Mouse (Mus musculus): Measurements from ENCODE around the gene Zyg11a. TPM values are rescaled to one million over a fixed set of nuclear protein-coding genes. Genes with fewer than 3 reads are reported as not detected.
"Not testable (repeated sequence)": the region's sequence is repeated elsewhere in the genome, so short reads cannot be mapped to it uniquely, and the experiment has no call there.

The Zyg11a gene
- polyA plus RNA-seq (2017; shearing (Covaris generic)) = not detected

DNA sequence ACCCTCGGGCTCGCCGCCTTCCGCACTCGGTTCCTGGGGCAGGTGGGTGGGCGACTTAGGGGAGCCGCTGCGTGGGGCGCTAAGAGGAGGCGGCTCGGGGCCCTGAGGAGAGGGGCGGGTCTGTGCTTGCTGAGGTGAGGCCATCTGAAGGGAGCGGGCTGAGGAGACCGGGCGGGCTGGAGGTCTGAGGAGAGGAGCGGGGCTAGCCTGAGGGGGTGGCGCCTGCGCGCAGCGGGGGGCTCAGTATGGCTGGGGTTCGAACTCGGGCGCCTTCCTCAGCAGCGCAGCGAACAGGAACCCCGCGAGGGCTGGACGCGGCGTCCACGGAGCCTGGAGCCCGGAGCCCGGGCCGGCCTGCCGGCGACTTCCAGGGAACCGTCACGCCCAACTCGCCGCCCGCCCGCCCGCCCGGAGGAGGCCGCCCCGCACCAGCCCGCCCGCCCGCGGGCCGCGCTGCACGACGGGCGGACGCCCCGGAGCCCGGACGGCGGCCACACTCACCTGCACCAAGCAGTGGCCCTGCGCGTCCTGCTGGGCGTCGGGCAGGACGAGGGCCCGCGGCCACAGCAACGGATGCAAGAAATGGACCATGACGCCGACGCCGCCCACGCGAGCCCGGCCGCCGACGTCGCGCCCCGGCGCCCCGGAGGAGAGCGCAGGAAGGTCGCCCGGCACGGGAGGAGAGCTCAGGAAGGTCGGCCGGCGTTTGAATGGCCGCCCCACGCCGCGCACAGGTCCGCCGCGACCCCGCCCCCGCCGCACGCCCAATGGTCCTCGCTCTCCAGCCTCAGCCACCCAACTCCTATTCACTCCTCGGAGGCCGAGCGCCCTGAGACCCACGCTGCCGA is at the start of gene Zyg11a:
Gene Zyg11a, minus strand, starts transcription at position 717 of the 848 bp plus-strand sequence.
- no peak for ATAC-seq

DNA sequence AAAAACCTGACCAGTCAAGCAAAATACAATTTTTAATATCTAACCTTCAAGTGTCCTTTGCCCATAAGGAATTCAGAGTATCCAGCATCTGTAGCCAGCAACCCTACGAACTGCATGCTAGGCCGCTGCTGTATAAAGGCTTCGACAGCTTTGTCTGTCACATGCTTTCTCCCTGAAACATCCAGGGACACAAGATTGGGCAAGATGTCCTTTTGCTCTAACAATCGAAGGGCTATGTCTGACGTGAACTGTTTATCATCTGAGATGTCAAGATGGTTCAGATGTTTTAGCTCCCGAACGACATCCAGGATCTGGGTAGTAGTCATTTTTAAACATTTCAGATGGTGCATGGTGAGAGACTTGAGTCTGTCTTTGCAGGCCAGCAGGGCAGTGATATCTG is 47.9 kb upstream of the Zyg11a start:
- no peak for ATAC-seq

DNA sequence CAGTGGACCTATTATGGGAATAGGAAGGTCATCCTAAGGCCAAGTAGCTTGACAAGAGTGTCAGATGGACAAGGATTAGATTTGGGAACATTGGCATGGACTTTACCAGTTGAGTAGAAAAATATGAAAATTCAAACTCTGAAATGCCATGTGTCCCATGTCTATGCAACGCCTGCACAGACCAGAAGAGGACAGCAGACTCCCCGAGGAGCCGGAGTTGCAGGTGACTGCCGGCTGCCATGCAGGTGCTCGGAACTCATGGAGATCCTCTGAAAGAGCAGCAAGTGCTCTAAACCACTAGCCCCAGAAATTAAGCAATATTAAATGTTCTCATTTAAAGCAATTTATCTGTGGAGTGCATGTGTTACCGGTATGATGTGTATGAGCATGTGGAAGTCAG is 35.5 kb upstream of the Zyg11a start:
- ATAC-seq = no peak

DNA sequence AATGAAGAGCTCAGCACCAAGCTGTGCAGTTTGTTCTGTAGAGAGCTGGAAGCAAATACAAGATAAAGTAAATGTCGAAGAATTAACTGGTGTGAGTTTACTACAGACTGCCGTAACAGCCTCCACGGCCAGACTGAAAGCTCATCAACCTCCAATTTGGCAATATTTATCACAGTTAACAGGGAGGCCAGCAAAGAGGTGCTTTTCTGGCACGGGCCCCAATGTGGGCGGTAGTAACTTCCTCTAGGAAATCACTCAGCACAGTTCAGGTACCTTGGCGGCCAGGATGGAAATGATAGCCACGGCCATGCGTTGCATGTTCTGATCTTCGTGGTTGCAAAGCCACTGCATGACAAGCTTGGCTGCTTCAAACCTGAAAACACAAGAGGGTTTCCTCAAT is 32.7 kb upstream of the Zyg11a start:
- ATAC-seq = no peak

DNA sequence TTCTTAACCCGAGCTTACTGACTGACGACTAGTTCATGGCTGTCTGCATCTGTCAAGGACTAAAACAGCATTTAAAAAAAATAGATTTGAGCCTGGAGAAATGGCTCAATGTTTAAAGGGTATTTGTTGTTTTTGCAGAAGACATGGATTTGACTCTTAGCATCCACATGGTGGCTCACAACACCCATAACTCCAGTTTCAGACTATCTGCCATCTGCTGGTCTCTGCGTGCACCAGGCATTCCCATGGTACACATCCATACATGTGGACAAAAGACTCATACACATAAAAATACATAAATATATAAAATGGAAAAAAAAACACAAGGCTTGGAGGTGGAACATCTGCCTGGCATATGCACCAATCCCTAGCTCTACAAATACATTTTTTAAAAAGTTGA is 31.5 kb upstream of the Zyg11a start:
- no peak for ATAC-seq

DNA sequence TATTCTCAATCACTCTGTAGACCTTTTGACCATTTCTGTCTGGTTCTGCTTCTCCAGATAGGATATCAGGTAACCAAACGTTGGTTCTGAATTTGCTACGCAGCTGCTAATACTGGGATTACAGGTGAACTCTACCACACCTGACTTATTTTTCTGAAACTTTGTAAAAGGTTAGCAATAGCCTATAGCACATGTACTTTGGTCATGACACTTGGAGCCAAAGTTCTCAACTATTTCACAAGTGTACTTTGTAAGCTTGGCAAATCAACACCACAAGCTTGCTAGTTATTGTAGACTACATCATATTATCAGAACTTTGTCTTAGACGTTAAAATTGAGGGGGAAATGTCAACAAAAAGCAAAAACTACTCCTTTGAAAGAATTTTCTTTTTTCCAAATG is 15.8 kb upstream of the Zyg11a start:
- no peak for ATAC-seq

DNA sequence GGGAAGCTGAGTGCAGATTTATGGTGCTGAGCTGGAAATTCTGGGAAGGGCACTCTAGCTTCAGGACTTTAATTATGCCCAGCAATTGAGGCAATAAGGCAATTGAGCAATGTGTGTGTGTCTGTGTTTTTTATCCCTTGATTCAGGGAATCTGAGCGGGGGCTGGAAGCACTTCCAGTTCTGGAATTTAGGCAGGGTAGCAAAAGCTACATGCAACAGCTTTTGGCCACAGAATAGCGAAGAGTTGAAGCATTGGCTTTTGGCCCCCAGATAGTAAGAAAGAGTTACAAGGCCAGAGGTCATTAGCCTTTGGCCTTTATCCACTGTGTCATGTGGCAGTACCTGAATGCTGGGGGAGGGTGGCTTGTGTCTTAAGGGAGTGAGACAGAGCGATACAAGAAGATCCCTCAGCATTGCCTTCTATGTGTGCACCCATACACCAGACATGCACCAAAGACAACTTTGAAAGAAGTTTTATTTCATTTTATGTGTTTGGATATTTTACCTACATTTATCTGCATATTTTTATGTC is 7.6 kb upstream of the Zyg11a start:
- no peak for ATAC-seq

DNA sequence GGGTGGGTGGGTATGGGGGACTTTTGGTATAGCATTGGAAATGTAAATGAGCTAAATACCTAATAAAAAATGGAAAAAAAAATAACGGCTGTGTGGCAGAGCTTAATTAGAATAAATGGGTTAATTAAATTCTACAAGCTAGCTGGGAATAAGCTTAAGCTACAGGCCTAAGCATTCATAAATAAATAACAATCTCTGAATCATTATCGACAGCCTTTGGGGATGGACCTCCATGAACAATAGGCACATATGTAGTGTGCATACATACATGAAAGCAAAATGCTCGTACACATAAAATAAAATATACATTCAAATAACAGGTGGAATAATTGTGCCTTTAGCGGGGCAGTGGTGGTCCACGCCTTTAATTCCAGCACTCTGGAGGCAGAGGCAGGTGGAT is 4.7 kb upstream of the Zyg11a start:
- ATAC-seq = no peak

DNA sequence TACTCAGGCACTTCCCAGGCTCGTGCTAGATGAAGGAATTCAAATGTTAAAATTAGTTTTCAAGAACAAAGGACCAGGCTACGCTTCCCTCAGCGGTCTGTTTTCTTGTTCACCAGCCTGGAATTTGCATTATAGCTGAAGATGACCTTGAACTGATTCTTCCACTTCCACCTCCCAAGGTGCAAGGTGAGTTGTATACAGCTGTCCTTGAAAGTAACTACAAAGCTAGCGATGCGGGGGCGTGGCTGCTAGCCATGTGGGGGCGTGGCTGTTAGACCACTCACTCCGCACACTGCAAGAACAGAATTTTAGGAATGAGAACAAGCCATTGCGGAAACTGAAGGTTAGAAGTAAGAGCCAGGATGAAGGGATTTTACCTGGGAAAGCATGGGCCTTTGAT is 1.2 kb upstream of the Zyg11a start:
- no peak for ATAC-seq

DNA sequence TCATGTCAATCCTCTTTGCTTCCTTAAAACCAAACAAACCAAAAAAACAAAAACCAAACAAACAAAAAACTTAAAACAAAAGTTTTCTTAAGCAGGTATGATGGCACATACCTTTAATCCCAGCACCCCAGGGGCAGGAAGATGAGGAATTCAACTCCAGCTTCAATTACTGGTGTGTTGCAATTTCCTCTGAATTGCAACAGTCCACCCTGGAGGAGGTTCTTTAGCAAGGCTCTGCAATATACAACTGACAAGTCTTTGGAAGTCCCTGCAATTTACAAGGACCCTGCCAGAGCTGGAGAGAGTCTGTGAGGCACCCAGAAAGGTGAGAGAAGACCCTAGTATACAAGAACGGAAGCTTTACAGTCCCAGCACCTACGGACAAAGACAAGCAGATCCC is 4.8 kb downstream of the Zyg11a start:
- no peak for ATAC-seq

DNA sequence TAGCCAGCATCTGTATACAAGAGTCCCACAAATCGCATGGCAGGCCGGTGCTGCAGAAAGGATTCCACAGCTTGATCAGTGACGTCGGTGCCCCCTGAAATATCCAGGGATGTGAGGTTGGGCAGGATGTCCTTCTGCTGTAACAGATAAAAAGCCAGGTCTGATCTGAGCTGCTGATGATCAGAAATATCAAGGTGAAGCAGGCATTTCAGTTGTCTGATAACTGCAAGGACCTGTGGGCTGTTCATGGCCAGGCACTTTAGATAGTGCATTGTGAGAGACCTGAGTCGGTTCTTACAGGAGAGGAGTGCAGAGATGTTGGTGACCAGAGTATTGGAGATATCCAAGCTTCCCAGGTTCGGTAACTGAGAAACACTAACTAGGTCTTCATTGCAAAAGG is 13.2 kb downstream of the Zyg11a start:
- ATAC-seq = no peak

DNA sequence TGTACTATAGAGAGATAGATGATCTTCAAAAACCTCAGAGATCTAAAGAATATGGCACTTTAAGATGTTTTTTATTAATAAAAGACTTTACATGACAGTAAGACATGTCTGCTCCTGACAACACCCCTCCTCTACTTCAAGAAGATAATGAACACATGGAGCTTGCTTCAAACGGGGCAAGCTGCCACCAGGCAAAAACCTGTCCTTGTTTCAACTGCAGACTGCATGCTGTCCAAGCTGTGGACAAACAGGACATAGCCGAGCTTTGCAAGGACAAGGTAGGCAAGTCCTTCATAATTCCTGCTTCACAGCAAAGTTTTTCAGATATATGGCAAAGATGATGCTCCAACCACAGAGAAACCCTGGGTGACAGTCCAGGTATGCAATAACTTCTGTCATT is 18.6 kb downstream of the Zyg11a start:
- no peak for ATAC-seq

DNA sequence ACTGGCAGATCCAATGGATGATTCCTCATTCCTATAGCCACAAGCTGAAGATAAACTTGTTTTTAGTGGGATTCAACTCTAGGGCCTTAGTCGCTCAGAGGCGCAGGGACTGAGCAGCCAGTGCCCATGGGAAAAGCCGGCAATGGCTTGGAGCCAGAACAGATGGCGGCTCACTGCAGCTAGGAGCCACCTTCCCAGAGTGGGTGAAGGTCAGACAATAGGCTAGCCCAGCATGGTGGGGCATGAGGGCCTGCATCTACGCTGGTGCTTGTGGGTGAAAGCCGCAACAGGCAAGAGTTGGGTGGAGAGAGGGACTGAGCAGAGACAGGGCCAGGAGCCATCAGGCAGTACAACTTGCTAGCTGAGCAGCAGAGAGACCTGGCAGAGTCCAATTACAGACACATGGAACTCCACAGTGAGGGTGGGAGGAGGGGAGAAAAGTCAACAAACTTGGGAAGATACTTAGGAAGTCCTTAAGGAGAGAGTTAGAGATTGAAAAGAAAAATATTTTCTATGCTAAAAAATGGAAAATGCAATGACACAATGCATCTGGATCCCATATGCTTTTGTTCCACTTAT is 21.5 kb downstream of the Zyg11a start:
- no peak for ATAC-seq

DNA sequence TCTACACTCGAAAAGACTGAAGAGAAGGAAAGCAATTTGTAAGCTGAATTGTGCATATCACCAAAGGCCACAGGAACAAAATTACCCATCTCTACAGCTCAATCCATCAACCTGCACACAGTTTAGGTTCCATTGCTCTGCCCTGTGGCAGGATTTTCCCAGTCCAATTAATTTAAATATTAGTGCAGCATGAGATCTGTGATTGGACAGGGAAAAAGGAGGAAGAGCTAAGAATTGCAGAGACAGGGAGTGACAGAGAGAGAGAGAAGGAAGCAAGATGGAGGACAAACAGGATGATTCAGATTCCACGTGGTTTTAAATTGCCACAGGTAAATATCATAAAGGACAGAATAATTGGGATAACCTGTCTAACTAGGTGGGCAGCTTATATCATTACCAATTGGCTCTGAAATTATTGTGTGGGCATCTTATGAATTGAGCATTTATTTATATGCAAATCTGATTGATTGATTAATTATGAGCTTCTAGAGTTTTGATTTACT is 25.0 kb downstream of the Zyg11a start:
- no peak for ATAC-seq

DNA sequence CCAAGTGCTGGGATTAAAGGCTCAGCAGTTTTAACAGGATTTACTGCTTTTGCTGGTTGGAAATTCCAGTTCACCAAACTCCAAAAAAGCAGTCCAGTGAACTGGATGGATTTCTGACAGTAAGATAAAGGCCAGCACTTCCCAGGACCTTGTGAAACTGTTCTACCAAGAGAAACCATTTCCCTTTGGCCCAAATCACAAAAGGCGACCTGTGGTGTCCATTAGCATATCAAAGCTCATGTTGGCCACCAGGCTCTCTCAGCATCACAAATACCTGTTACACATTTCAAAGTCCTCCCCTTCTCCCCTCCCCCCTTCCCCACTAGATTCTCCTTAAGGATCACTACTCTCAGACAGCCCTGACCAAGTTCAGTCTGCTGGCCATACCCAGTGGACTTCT is 35.6 kb downstream of the Zyg11a start:
- no peak for ATAC-seq

DNA sequence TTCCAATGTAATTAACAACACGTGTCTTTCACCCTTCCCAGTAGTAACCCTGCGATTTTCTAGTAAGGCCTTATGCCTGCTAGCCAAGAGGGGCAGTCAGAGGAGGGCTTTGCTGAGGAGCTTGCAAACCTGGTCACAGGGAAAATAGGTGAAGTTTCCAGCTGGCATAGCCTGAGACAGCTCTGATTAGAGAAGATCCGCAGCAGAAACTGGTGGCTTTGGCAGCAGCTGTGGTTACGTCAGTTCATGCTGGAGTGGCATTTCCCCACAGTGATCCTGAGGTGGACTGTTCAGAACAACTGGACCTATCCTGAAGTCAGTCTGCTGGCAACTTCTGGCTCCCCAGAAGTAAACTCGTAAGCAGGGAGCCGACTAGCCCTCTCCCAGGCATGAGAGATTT is 49.8 kb downstream of the Zyg11a start:
- no peak for ATAC-seq

DNA sequence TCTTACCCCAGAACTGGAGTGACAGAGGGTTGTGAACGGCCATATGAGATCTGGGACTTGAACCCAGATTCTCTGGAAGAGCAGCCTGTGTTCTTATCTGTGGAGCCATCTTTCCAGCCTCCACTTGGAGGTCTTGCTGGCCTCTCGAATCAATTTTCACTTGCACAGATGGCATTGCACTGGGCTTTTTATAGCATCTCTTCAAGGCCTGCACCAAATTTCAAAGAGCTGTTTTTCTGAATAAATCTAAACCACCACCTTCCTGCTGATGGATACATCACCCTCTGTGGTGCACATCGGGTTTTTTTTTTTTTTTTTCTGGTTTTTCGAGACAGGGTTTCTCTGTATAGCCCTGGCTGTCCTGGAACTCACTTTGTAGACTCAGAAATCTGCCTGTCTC is 51.0 kb downstream of the Zyg11a start:
- no peak for ATAC-seq

DNA sequence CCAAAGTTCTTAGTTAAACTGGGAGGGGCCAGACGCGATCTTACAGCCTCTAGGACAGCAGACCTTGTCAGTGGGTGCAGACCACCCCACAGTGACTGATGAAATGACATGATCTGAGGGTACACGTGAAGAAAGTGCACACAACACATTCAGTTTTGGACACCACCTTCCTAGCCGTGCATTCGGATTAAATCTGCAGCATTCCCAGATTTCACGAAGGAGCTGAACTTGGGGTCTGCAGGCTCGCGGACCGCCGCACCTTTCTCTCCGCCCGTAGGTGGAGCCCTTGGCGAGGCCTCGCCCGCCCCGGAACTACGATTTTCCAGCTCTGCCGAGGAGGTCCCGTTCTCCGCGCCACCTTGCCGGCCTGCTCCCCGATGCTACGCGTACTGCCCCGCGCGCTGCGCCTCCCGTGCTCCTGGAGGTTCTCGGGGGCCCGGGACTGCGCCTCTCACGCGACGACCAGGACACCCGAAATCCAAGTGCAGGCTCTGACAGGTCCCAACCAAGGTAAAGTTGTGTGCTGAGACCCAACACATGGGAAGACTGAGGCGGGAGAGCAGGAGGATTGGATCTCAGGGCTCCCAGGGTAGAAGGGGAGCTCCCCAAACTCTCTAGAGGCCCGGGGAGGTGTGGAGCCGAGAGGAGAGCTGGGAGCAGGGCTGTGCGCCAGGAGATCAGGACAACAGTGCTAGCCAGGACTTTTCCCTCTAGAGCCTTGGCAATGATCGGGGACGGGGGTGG is 52.5 kb downstream of the Zyg11a start, which contains the start of gene Echdc2:
Gene Echdc2, plus strand, starts transcription at position 286 of the 744 bp plus-strand sequence.
- no peak for ATAC-seq

DNA sequence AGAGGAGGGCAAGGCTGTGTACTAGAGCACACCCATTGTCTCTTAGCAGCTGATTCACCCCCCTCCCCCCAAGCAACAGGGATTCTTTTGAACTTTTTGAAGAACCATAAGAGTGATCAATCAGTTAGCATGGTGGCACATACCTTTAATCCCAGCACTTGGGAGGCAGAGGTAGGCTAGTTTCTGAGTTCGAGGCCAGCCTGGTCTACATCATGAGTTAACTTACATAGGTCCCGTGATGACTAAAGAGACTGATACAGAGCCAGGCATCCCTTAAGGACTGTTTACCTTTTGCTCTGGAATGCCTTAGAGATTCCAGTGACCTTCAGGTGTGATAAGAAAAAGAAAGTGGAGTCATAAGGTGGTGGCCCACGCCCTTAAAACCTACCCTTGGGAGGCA is 54.6 kb downstream of the Zyg11a start:
- no peak for ATAC-seq

DNA sequence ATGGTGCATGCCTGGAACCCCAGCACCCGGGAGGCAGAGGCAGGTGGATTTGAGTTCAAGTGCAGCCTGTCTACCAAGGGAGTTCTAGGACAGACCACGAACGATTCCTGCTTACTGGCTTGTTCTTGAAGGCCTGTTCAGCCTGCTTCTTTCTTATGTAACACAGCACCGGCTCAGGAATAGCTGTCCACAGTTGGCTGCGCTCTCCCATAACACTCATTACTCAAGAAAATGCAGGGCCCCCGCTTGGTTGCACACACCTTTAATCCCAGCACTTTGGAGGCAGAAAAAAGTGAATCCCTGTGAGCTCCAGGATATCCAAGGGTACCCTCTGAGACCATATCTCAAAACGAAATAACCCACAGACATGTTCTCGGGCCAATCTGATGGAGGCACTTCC is 55.9 kb downstream of the Zyg11a start:
- no peak for ATAC-seq

DNA sequence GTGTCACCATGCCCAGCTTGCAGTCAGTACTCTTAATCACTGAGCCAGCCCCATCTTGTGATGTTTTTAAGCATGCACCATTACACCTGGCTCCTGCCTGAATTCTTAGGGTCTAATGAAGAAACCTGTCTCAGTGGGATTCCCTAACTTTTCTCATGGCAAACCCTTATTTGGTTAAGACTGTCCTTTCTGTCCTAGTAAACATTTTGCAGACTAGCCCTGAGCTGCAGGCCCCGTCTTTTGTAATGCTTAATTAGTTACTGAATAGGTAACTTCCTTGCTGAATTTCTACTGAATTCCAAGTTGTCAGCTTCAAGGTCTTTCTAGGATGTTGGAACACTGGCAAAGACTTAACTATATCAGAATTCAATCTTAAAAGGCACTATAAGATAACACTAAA is 62.7 kb downstream of the Zyg11a start:
- not testable (repeated sequence) for ATAC-seq

DNA sequence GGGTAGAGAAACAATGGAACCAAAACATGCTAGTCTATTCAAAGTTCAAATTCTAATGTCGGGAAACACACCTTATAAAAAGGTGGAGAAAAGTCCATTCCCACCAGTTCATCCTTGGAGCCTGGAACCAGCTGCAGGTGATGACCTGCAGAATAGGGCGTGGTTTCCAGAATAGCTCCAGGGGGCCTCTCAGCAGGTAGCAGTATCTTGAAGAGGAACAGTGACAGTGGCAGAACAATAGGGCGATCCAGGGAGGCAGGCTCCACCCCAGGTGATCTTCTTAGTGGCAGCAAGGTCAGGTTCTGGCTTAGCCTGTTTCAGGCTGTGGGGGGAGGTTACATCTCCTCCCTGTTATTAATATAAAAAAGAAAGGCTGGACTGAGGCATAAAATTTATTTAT is 72.3 kb downstream of the Zyg11a start:
- ATAC-seq = not testable (repeated sequence)

DNA sequence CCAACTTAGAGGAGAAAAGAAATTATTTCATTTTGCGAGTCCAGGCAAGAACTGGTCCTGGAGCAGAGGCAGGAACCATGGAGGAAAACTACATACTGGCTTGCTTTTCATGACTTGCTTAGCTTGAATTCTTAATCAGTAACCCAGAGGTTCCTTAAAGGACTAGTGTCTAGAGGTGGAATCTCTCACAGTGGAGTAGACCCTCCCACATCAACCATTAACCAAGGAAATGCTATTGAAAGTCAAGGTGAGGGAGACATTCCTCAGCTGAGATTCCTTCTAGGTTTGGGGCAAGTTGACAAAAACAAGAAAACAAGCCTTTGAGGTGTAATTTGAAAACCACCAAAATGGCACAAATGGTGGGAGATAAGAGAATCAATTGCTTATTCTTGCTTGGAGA is 73.0 kb downstream of the Zyg11a start, which contains the start of gene Scp2:
Gene Scp2, minus strand, starts transcription at position 119 of the 400 bp plus-strand sequence.
- no peak for ATAC-seq
